Mouse (Mus musculus): ENCODE measurements around the gene Huwe1. TPM values are rescaled to one million over a fixed set of nuclear protein-coding genes. Genes with fewer than 3 reads are reported as not detected.

Huwe1 gene
- 38.6 and 63.3 TPM in 2 replicates for polyA plus RNA-seq (2011; ENCODE audit: insufficient read depth, insufficient read length, low replicate concordance, missing spikeins)

- 13% methylated on average over 33 of the region's 36 CpGs for WGBS
- H3K4me3 ChIP-seq (replicated peaks; ENCODE audit: control insufficient read depth, low read depth, low read length) = peak within 1 kb of the TSS; percentile 71
- TF ChIP-seq CTCF (IDR thresholded peaks at IDR 0.05; ENCODE audit: control insufficient read depth, insufficient read depth, low read length) = no peak
- TF ChIP-seq POLR2A (IDR thresholded peaks at IDR 0.05; ENCODE audit: borderline replicate concordance, control insufficient read depth, low read depth, low read length) = peak; percentile 34; the same call in 1 of the 2 replicates
- H3K4me1 ChIP-seq (ENCODE audit: control insufficient read depth, insufficient read depth, low read length) = no peaks in the 10 kb centered on the region
- H3K27ac ChIP-seq (ENCODE audit: control insufficient read depth, insufficient read depth, low read depth, low read length, poor library complexity) = peak within 1 kb of the TSS; percentile 47
Measured at GRCm38 (mm10) chrX:151800701-151801511, at the start of gene Huwe1. Gene Huwe1 (plus strand): TSS chrX:151800807.

DNA sequence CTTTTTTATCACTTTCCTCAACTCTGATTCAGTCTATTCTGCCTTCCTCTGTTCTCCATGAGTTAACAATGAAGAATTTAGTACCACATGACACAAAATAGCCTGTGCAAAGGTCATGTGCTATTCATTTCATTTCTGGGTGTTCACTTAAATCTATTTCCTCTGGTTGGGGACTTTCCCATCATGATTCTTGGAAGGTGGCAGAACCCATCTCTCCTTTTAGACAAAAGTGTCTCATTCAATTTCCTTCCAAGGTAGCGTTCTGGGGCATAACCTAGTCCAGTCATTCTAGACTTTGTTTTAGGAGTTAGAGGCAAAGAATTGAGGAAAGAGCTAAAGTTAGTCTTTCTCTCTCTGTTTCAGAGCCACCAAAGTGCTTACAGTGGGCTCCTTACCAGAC is 20.3 kb upstream of the Huwe1 start:
- H3K27ac ChIP-seq (ENCODE audit: control insufficient read depth, insufficient read depth, low read depth, low read length, poor library complexity) = no peak overlapping the region
- 57% methylated on average over 1 of the region's 1 CpGs for WGBS
- no peak overlapping the region for H3K4me3 ChIP-seq (replicated peaks; ENCODE audit: control insufficient read depth, low read depth, low read length)
- TF ChIP-seq CTCF (IDR thresholded peaks at IDR 0.05; ENCODE audit: control insufficient read depth, insufficient read depth, low read length) (no peak), POLR2A (IDR thresholded peaks at IDR 0.05; ENCODE audit: borderline replicate concordance, control insufficient read depth, low read depth, low read length) (no peak)
- H3K4me1 ChIP-seq (ENCODE audit: control insufficient read depth, insufficient read depth, low read length) = no peaks in the 10 kb centered on the region

DNA sequence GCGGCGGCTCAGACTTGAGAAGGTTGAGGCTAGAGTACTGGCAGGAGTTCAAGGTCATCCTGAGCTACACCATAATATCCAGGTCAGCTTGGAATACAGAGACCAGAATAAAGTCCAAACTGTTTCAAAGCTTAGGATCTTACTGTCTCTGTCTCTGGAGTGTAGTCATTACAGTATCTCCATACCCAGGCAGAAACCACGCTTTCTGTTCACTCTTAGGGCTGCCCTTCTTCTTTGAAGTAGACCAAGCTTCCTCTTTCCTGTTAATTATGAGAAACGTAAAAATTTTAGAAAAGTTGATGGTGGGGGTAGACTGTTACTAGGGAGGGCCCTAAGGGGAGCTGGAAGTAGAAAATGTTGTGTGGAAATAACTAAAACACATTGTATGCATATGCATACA is 17.7 kb upstream of the Huwe1 start:
- H3K27ac ChIP-seq (ENCODE audit: control insufficient read depth, insufficient read depth, low read depth, low read length, poor library complexity) = no peak overlapping the region
- no peak for TF ChIP-seq POLR2A (IDR thresholded peaks at IDR 0.05; ENCODE audit: borderline replicate concordance, control insufficient read depth, low read depth, low read length)
- no peak for TF ChIP-seq CTCF (IDR thresholded peaks at IDR 0.05; ENCODE audit: control insufficient read depth, insufficient read depth, low read length)
- no peak overlapping the region for H3K4me3 ChIP-seq (replicated peaks; ENCODE audit: control insufficient read depth, low read depth, low read length)
- H3K4me1 ChIP-seq (ENCODE audit: control insufficient read depth, insufficient read depth, low read length) = no peaks in the 10 kb centered on the region
- WGBS = 48% methylated on average over 4 of the region's 4 CpGs

DNA sequence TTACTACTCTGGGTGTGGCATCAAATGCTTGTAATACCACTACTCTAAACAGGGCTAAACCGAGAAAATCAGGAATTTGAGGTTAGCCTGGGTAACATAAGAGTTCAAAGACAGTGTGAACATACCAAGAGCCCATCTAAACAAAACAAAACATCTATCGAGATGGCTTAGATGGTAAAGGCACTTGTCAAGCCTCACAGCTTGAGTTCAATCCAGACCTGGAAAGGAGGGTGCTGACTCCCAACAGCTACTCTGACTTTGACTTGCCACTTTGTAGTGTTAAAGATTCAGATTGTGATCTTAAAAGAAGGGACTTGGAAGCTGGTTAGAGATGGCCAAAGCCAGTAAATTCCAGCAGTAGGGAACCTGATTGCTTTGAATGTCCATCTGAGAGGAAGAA is 7.8 kb upstream of the Huwe1 start:
- Histone ChIP-seq H3K4me1 (ENCODE audit: control insufficient read depth, insufficient read depth, low read length) (no peaks in the 10 kb centered on the region), H3K27ac (ENCODE audit: control insufficient read depth, insufficient read depth, low read depth, low read length, poor library complexity) (no peak overlapping the region), H3K4me3 (replicated peaks; ENCODE audit: control insufficient read depth, low read depth, low read length) (no peak overlapping the region)
- TF ChIP-seq CTCF (IDR thresholded peaks at IDR 0.05; ENCODE audit: control insufficient read depth, insufficient read depth, low read length) (no peak), POLR2A (IDR thresholded peaks at IDR 0.05; ENCODE audit: borderline replicate concordance, control insufficient read depth, low read depth, low read length) (no peak)
- WGBS = 76% methylated on average over 2 of the region's 2 CpGs

DNA sequence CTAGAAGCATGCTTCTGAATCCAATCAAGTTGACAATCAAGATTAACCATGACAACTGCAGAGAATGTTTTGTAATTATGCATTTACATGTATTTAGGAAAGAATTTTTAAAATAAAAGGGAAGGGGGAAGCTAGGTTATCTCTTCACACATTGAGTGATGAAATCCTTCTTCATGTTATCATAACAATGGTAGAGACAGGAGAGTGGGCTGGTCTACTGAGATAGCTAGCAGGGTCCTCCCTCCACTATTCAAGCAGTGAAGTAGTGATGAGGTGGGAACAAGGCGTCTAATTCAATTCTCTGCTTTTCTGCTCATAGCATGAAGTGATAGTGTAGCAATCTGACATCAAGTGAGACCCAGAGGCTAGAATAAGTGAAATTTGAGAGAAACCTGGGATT is 2.6 kb upstream of the Huwe1 start:
- no peak overlapping the region for H3K27ac ChIP-seq (ENCODE audit: control insufficient read depth, insufficient read depth, low read depth, low read length, poor library complexity)
- 63% methylated on average over 1 of the region's 1 CpGs for WGBS
- TF ChIP-seq CTCF (IDR thresholded peaks at IDR 0.05; ENCODE audit: control insufficient read depth, insufficient read depth, low read length) = no peak
- no peak for TF ChIP-seq POLR2A (IDR thresholded peaks at IDR 0.05; ENCODE audit: borderline replicate concordance, control insufficient read depth, low read depth, low read length)
- no peaks in the 10 kb centered on the region for H3K4me1 ChIP-seq (ENCODE audit: control insufficient read depth, insufficient read depth, low read length)
- no peak overlapping the region for H3K4me3 ChIP-seq (replicated peaks; ENCODE audit: control insufficient read depth, low read depth, low read length)

- Histone ChIP-seq H3K4me1 (ENCODE audit: control insufficient read depth, insufficient read depth, low read length) (no peaks in the 10 kb centered on the region), H3K4me3 (replicated peaks; ENCODE audit: control insufficient read depth, low read depth, low read length) (peak overlapping the region; percentile 95), H3K27ac (ENCODE audit: control insufficient read depth, insufficient read depth, low read depth, low read length, poor library complexity) (peak overlapping the region; percentile 95)
- no peak for TF ChIP-seq POLR2A (IDR thresholded peaks at IDR 0.05; ENCODE audit: borderline replicate concordance, control insufficient read depth, low read depth, low read length)
- no peak for TF ChIP-seq CTCF (IDR thresholded peaks at IDR 0.05; ENCODE audit: control insufficient read depth, insufficient read depth, low read length)
- WGBS = 12% methylated on average over 13 of the region's 13 CpGs
Measured at GRCm38 (mm10) chrX:151802328-151802955, 1.8 kb downstream of the Huwe1 start.

DNA sequence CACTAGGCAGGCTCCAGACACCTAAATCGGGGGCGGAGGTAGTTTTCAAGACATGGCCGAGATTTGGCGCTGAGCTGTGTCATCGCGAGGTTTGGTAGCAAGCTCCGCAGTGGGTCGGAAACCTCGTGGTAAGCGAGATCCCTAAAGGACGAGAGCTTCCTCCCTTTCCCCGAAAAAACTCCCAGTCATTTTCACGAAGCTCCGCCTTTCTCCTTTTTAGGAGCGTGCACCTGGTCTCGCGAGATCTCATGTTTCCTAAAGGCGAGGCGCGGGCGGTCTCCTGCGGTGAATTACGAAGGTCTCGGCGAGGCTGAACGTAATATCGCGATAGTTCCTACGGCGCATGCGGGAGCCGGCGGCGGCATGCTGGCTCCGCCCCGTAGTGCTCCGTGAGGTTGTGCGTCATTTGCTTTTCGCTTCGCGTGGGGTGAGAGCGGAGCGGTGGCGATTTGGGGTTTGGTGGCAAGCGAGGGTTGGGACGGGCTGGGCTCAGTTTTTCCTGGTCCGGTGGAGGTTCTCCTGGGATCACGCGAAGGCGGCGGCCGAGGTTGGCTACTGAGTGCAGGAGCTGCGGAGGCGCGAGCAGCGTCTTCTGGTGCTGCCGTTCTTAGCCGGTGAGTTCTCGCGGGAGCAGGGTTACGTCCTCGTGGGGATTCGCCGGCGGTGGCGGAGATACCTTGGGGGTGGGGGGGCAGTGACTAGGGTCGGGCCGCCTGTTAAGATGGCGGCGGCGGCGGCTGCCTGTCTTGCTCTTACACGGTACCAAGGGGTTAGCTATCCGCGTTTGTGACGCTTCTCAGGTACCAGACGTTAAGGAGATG is 2.6 kb downstream of the Huwe1 start:
- Histone ChIP-seq H3K27ac (ENCODE audit: control insufficient read depth, insufficient read depth, low read depth, low read length, poor library complexity) (peak overlapping the region; percentile 95), H3K4me3 (replicated peaks; ENCODE audit: control insufficient read depth, low read depth, low read length) (peak overlapping the region; percentile 95), H3K4me1 (ENCODE audit: control insufficient read depth, insufficient read depth, low read length) (no peaks in the 10 kb centered on the region)
- 10% methylated on average over 76 of the region's 77 CpGs for WGBS
- no peak for TF ChIP-seq CTCF (IDR thresholded peaks at IDR 0.05; ENCODE audit: control insufficient read depth, insufficient read depth, low read length)
- TF ChIP-seq POLR2A (IDR thresholded peaks at IDR 0.05; ENCODE audit: borderline replicate concordance, control insufficient read depth, low read depth, low read length) = peak; percentile 76; the same call in 1 of the 2 replicates

- 14% methylated on average over 20 of the region's 20 CpGs for WGBS
- Histone ChIP-seq H3K27ac (ENCODE audit: control insufficient read depth, insufficient read depth, low read depth, low read length, poor library complexity) (peak overlapping the region; percentile 95), H3K4me3 (replicated peaks; ENCODE audit: control insufficient read depth, low read depth, low read length) (peak overlapping the region; percentile 95), H3K4me1 (ENCODE audit: control insufficient read depth, insufficient read depth, low read length) (no peaks in the 10 kb centered on the region)
- TF ChIP-seq POLR2A (IDR thresholded peaks at IDR 0.05; ENCODE audit: borderline replicate concordance, control insufficient read depth, low read depth, low read length) = no peak
- TF ChIP-seq CTCF (IDR thresholded peaks at IDR 0.05; ENCODE audit: control insufficient read depth, insufficient read depth, low read length) = no peak
Measured at GRCm38 (mm10) chrX:151803777-151804101, 3.1 kb downstream of the Huwe1 start.

Measured in bone marrow, adult 2 months (tissue).